Mouse (Mus musculus) stomach, postnatal 0 days (tissue): ENCODE results near the gene Rnf167. TPM values are rescaled to one million over a fixed set of nuclear protein-coding genes. Genes with fewer than 3 reads are reported as not detected.

Experiments
- ATAC-seq: fragments of 200-750 bp; cut with Nextera tagmentation; 2 replicates; pipeline ENCODE4 v1.8.0; 2017; ENCODE audit not compliant: low FRiP score, low TSS enrichment
- DNase-seq: peaks from one replicate; pipeline ENCODE4 v3.0.0-alpha.2; 2016; ENCODE audit warnings: low spot score
- H3K27ac ChIP-seq: fragments of 300-500 bp; sonication (generic); replicated peaks from 2 replicates; pipeline ENCODE4 v1.5.1; 2014; ENCODE audit warnings: mild to moderate bottlenecking, control low read depth
- H3K27me3 ChIP-seq: fragments of 300-500 bp; sonication (generic); 2 replicates; pipeline ENCODE4 v1.6.1; 2014; ENCODE audit warnings: low read length; ENCODE audit not compliant: control insufficient read depth, insufficient read depth
- H3K36me3 ChIP-seq: fragments of 300-500 bp; sonication (generic); 2 replicates; pipeline ENCODE4 v1.6.1; 2014; ENCODE audit warnings: low read length, mixed read lengths; ENCODE audit not compliant: control insufficient read depth, insufficient read depth
- H3K4me1 ChIP-seq: fragments of 300-500 bp; sonication (generic); replicated peaks from 2 replicates; pipeline ENCODE4 v1.6.1; 2014; ENCODE audit warnings: antibody characterized with exemption; ENCODE audit not compliant: control insufficient read depth, insufficient read depth
- H3K4me2 ChIP-seq: fragments of 300-500 bp; sonication (generic); replicated peaks from 2 replicates; pipeline ENCODE4 v1.6.1; 2014; ENCODE audit warnings: low read depth, mild to moderate bottlenecking, control low read depth, moderate library complexity
- H3K4me3 ChIP-seq: fragments of 300-500 bp; sonication (generic); 2 replicates; pipeline ENCODE4 v1.5.1; 2014; ENCODE audit warnings: low read depth, low read length, control low read depth
- H3K9ac ChIP-seq: fragments of 300-500 bp; sonication (generic); 2 replicates; pipeline ENCODE4 v1.6.1; 2014; ENCODE audit warnings: mild to moderate bottlenecking, low read length, control low read depth, mixed read lengths
- H3K9me3 ChIP-seq: fragments of 300-500 bp; sonication (generic); 2 replicates; pipeline ENCODE4 v1.6.1; 2016; ENCODE audit warnings: low read length; ENCODE audit not compliant: control insufficient read depth
- CTCF ChIP-seq: IDR thresholded peaks from 2 replicates; pipeline ENCODE4 v1.5.1; 2016; ENCODE audit warnings: antibody characterized with exemption, low read depth, mild to moderate bottlenecking, moderate library complexity
- EP300 ChIP-seq: optimal IDR thresholded peaks from 2 replicates; pipeline ENCODE3; 2016; ENCODE audit warnings: antibody characterized with exemption
- WGBS: fragments of 180-500 bp; shearing (Covaris S2); extraction: QIAGEN DNeasy Blood & Tissue Kit; methylation state at CpG from one replicate; pipeline ENCODE4 v1.1.7; 2014; 5-methylcytosine and 5-hydroxymethylcytosine counted together
- polyA plus RNA-seq: library from polyadenylated mRNA; unstranded; fragments of >200 nt; fragmentation: Nextera tagmentation; extraction: Ambion mirVana; gene quantifications from 2 replicates; pipeline ENCODE4 v1.2.1, GENCODE M21; 2015

Gene Rnf167
- polyA plus RNA-seq, 1 experiment from 2014 or later = 62.8 TPM

DNA sequence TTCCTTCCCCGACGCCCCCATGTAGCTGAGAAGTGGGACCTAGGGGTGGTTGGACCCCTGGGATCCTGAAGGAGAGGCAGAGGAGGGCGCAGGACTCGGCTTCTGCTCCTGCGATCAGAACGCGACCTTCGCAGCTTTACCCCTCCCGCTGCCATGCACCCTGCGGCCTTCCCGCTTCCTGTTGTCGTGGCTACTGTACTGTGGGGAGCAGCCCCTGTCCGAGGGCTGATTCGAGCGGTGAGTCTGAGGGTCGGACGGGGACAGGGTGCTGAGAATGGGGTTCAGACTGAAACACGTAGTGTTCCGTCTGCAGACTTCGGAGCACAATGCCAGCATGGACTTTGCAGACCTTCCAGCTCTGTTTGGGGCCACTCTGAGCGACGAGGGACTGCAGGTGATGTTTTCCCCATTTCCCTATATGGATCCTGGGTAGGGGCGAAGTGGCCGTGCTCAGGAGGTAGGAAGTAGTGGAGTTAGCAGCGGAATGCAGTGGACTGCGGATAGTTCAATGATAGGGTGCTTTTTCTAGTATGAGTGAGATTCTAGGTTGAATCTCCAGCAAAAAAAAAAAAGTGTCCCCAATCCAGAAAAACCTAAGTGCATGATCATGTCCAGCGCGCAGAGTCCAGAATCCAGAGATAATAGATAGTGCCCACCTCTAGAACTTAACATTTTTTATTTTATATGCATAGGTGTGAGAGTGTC, 833 bp downstream of the Rnf167 start:
- Histone ChIP-seq H3K4me3 (peak overlapping the region; percentile 74), H3K27me3 (no peaks in the 10 kb centered on the region), H3K9ac (peak overlapping the region; percentile 86), H3K4me1 (peaks cover 3% of the 10 kb centered on the region), H3K27ac (peak overlapping the region; percentile 97), H3K4me2 (peak overlapping the region; percentile 92), H3K36me3 (peaks cover 23% of the 10 kb centered on the region), H3K9me3 (no peaks in the 10 kb centered on the region)
- ATAC-seq = no peak; the same call in 1 of the 2 replicates
- TF ChIP-seq EP300 (no peak), CTCF (no peak)
- peak; percentile 49 for DNase-seq
- 3% methylated on average over 28 of the region's 28 CpGs for WGBS

DNA sequence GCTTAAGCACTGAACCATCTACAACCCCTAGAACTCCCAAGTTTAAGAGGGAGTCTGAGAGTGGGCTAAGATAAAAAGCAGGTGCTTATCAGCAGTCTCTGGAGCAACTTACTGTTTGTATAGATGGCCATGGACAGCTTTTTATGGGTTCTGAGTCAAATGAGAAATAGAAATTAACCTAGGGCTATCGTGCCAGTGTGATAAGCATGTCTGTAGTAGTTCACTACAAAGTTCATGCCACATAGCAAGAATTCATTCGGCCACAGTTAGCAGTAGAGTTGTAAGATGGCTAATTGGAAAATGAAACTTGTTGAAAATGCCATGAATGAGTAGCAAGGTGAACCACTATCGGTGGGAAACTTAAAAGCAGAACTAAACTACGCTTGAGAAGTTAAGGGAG, 1.5 kb downstream of the Rnf167 start:
- peak overlapping the region; percentile 74 for H3K4me3 ChIP-seq
- no peak overlapping the region for H3K27ac ChIP-seq
- peak overlapping the region; percentile 86 for H3K9ac ChIP-seq
- ATAC-seq (no peak), DNase-seq (no peak)
- TF ChIP-seq EP300 = no peak
- TF ChIP-seq CTCF = no peak
- H3K36me3 ChIP-seq = peaks cover 23% of the 10 kb centered on the region
- peaks cover 3% of the 10 kb centered on the region for H3K4me1 ChIP-seq
- no peaks in the 10 kb centered on the region for H3K9me3 ChIP-seq
- peak overlapping the region; percentile 92 for H3K4me2 ChIP-seq
- 67% methylated on average over 4 of the region's 4 CpGs for WGBS
- H3K27me3 ChIP-seq = no peaks in the 10 kb centered on the region

DNA sequence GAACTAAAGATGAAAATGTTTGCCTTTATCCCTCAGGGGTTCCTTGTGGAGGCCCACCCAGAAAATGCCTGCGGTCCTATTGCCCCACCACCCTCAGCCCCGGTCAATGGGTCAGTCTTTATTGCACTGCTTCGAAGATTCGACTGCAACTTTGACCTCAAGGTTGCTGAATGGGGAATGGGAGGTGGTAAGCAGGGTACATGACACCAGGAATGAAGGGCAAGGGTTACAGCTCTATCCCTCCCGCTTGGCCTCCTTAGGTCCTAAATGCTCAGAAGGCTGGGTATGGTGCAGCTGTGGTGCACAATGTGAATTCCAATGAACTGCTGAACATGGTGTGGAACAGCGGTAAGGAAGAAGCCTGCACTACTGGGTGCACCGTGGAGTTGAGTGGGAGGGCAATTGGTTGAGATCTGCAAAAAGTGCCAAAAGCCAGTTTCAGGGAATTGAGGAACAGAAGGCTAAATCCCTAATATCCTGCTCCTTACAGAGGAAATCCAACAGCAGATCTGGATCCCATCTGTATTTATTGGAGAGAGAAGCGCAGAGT, 2.2 kb downstream of the Rnf167 start:
- TF ChIP-seq EP300 (no peak), CTCF (no peak)
- Histone ChIP-seq H3K36me3 (peaks cover 22% of the 10 kb centered on the region), H3K9ac (no peak overlapping the region), H3K9me3 (no peaks in the 10 kb centered on the region), H3K4me2 (no peak overlapping the region), H3K27ac (peak overlapping the region; percentile 79; the same call in 1 of the 2 replicates), H3K27me3 (no peaks in the 10 kb centered on the region), H3K4me3 (no peak overlapping the region), H3K4me1 (peaks cover 3% of the 10 kb centered on the region)
- ATAC-seq (no peak), DNase-seq (no peak)
- 75% methylated on average over 8 of the region's 8 CpGs for WGBS

DNA sequence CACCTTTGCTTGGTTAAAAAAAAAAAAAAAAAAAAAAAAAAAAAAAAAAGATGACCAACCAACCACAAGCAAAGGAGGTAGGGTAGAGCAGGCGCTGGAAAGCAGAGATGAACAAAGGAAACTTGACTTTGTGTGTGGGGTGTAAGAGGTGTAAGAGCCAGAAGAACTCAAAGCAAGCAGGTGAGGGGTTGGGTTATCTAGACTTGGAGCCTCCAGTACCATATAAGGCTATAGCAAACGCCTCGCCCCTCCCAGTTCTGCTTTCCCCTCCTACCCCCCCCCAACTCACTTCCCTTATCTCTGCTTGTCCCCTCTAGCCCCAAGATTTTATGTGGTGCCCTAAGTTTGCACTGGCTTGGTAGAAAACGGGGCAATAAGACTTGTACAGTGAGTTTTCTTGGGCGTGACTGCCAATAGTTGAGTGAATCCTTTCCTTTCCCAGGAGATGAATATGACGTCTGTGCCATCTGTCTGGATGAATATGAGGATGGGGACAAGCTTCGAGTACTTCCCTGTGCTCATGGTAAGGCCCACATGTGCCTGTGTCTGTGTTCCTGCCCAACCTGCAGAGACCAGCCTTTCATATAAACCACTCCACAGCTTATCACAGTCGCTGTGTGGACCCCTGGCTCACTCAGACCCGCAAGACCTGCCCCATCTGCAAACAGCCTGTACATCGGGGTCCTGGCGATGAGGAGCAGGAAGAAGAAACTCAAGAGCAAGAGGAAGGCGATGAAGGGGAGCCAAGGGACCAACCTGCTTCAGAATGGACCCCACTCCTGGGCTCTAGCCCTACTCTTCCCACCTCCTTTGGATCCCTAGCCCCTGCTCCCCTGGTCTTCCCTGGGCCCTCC, 3.5 kb downstream of the Rnf167 start:
- H3K27me3 ChIP-seq = no peaks in the 10 kb centered on the region
- peak overlapping the region; percentile 13; the same call in 1 of the 2 replicates for H3K4me3 ChIP-seq
- ATAC-seq (no peak), DNase-seq (no peak)
- H3K4me2 ChIP-seq = peak overlapping the region; percentile 27
- no peaks in the 10 kb centered on the region for H3K9me3 ChIP-seq
- WGBS = 50% methylated on average over 12 of the region's 12 CpGs
- H3K4me1 ChIP-seq = peaks cover 3% of the 10 kb centered on the region
- H3K36me3 ChIP-seq = peaks cover 14% of the 10 kb centered on the region
- no peak overlapping the region; the same call in 1 of the 2 replicates for H3K9ac ChIP-seq
- TF ChIP-seq CTCF = no peak
- TF ChIP-seq EP300 = no peak
- peak overlapping the region; percentile 79 for H3K27ac ChIP-seq

DNA sequence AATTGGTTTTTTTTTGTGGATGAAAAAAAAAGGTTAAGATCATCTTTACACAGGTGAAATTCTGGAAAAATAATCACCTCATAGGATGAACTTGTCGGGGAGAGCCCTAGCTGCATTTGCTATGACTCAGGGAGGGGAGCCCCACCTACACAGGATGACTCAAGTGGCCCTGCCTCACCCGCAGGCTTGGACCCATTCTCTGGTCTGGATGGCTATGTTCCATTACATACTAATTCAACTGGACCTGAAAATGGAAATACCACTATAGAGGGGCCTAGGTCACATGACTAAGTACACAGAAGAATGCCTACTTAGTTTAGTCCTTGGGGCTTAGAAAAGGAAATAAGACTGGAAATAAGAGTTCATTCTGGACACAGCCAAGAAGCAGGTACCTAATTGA, 4.4 kb downstream of the Rnf167 start:
- H3K9me3 ChIP-seq = no peaks in the 10 kb centered on the region
- peak overlapping the region; percentile 90 for H3K4me2 ChIP-seq
- peak overlapping the region; percentile 67 for H3K27ac ChIP-seq
- H3K4me3 ChIP-seq = peak overlapping the region; percentile 13; the same call in 1 of the 2 replicates
- DNase-seq = peak; percentile 62
- no peaks in the 10 kb centered on the region for H3K27me3 ChIP-seq
- H3K36me3 ChIP-seq = peaks cover 14% of the 10 kb centered on the region
- no peaks in the 10 kb centered on the region; the same call in none of the 2 replicates for H3K4me1 ChIP-seq
- TF ChIP-seq CTCF (no peak), EP300 (no peak)
- 22% methylated on average over 2 of the region's 2 CpGs for WGBS
- no peak for ATAC-seq
- no peak overlapping the region; the same call in 1 of the 2 replicates for H3K9ac ChIP-seq
